Mouse (Mus musculus) forebrain, embryonic 13.5 days (tissue): Measurements from ENCODE around the gene Prox1. TPM values are rescaled to one million over a fixed set of nuclear protein-coding genes. Genes with fewer than 3 reads are reported as not detected.

Experiments
- ATAC-seq: fragments of 200-750 bp; cut with Nextera tagmentation; 2 replicates; pipeline ENCODE4 v1.8.0; 2017
- H3K27ac ChIP-seq: fragments of 300-500 bp; sonication (generic); 2 replicates; pipeline ENCODE4 v1.5.1; 2015; ENCODE audit warnings: inconsistent platforms, mild to moderate bottlenecking, moderate library complexity
- H3K27me3 ChIP-seq: fragments of 300-500 bp; sonication (generic); 2 replicates; pipeline ENCODE4 v1.6.1; 2015; ENCODE audit warnings: mild to moderate bottlenecking, inconsistent platforms
- H3K36me3 ChIP-seq: fragments of 300-500 bp; sonication (generic); 2 replicates; pipeline ENCODE4 v1.6.1; 2015; ENCODE audit warnings: mild to moderate bottlenecking, inconsistent platforms; ENCODE audit not compliant: poor library complexity, severe bottlenecking
- H3K4me1 ChIP-seq: fragments of 300-500 bp; sonication (generic); 2 replicates; pipeline ENCODE4 v1.6.1; 2015; ENCODE audit warnings: inconsistent platforms
- H3K4me2 ChIP-seq: fragments of 300-500 bp; sonication (generic); 2 replicates; pipeline ENCODE4 v1.6.1; 2015; ENCODE audit warnings: inconsistent platforms, mild to moderate bottlenecking, moderate library complexity
- H3K4me3 ChIP-seq: fragments of 300-500 bp; sonication (generic); 2 replicates; pipeline ENCODE4 v1.5.1; 2015; ENCODE audit warnings: mild to moderate bottlenecking, inconsistent platforms
- H3K9ac ChIP-seq: fragments of 300-500 bp; sonication (generic); 2 replicates; pipeline ENCODE4 v1.6.1; 2015; ENCODE audit warnings: mild to moderate bottlenecking, inconsistent platforms
- H3K9me3 ChIP-seq: fragments of 300-500 bp; sonication (generic); replicated peaks from 2 replicates; pipeline ENCODE4 v1.6.1; 2016; ENCODE audit warnings: inconsistent platforms
- WGBS: fragments of 180-500 bp; shearing (Covaris S2); methylation state at CpG from one replicate; pipeline ENCODE4 v1.1.7; 2015; 5-methylcytosine and 5-hydroxymethylcytosine counted together
- polyA plus RNA-seq: library from polyadenylated mRNA; unstranded; fragments of >200 nt; fragmentation: Nextera tagmentation; extraction: Ambion mirVana; gene quantifications from 2 replicates; pipeline ENCODE4 v1.2.1, GENCODE M21; 2015

The Prox1 gene
- polyA plus RNA-seq, 1 experiment from 2014 or later: 10.9 TPM

GRCm38 (mm10) chr1:190172311-190172978 is 1.9 kb upstream of the Prox1 start:
- Histone ChIP-seq H3K27me3 (peaks cover 81% of the 10 kb centered on the region), H3K4me2 (peak overlapping the region; percentile 87), H3K4me3 (peak overlapping the region; percentile 65), H3K4me1 (peaks cover 68% of the 10 kb centered on the region), H3K9me3 (no peaks in the 10 kb centered on the region), H3K9ac (0 out of 2 replicates have a peak overlapping the region, but pooled peaks have one; percentile 43), H3K27ac (no peak overlapping the region), H3K36me3 (no peaks in the 10 kb centered on the region)
- no peak for ATAC-seq
- 1% methylated on average over 32 of the region's 32 CpGs for WGBS

GRCm38 (mm10) chr1:190171750-190172149 is 1.2 kb upstream of the Prox1 start:
- Histone ChIP-seq H3K9me3 (no peaks in the 10 kb centered on the region), H3K4me1 (peaks cover 68% of the 10 kb centered on the region), H3K27me3 (peaks cover 79% of the 10 kb centered on the region), H3K4me2 (peak overlapping the region; percentile 87), H3K36me3 (no peaks in the 10 kb centered on the region), H3K4me3 (peak overlapping the region; percentile 65), H3K9ac (no peak overlapping the region), H3K27ac (no peak overlapping the region)
- WGBS: 0% methylated on average over 12 of the region's 12 CpGs
- no peak for ATAC-seq

GRCm38 (mm10) chr1:190171341-190171740 is 827 bp upstream of the Prox1 start:
- Histone ChIP-seq H3K27ac (no peak overlapping the region), H3K9me3 (no peaks in the 10 kb centered on the region), H3K27me3 (peaks cover 76% of the 10 kb centered on the region), H3K4me1 (peaks cover 68% of the 10 kb centered on the region), H3K36me3 (no peaks in the 10 kb centered on the region), H3K4me3 (peak overlapping the region; percentile 65), H3K9ac (peak overlapping the region; percentile 82; the same call in 1 of the 2 replicates), H3K4me2 (peak overlapping the region; percentile 87)
- no peak for ATAC-seq
- WGBS: 6% methylated on average over 10 of the region's 10 CpGs

GRCm38 (mm10) chr1:190170819-190171216 is 304 bp upstream of the Prox1 start:
- Histone ChIP-seq H3K27ac (peak overlapping the region; percentile 89), H3K4me2 (peak overlapping the region; percentile 87), H3K9me3 (no peaks in the 10 kb centered on the region), H3K9ac (peak overlapping the region; percentile 82), H3K4me1 (peaks cover 68% of the 10 kb centered on the region), H3K36me3 (no peaks in the 10 kb centered on the region), H3K4me3 (peak overlapping the region; percentile 65), H3K27me3 (peaks cover 71% of the 10 kb centered on the region)
- under 1% methylated on average over 21 of the region's 24 CpGs for WGBS
- ATAC-seq: peak; percentile 54

- no peaks in the 10 kb centered on the region for H3K36me3 ChIP-seq
- peaks cover 59% of the 10 kb centered on the region for H3K27me3 ChIP-seq
- peak overlapping the region; percentile 65 for H3K4me3 ChIP-seq
- peak overlapping the region; percentile 87 for H3K4me2 ChIP-seq
- WGBS: 1% methylated on average over 50 of the region's 51 CpGs
- peak overlapping the region; percentile 73 for H3K27ac ChIP-seq
- H3K9ac ChIP-seq: peak overlapping the region; percentile 82
- peaks cover 58% of the 10 kb centered on the region for H3K4me1 ChIP-seq
- H3K9me3 ChIP-seq: no peaks in the 10 kb centered on the region
- peak; percentile 20; the same call in 1 of the 2 replicates for ATAC-seq
Measured at GRCm38 (mm10) chr1:190168761-190169671, 1.5 kb downstream of the Prox1 start.

GRCm38 (mm10) chr1:190168115-190168514 is 2.4 kb downstream of the Prox1 start:
- Histone ChIP-seq H3K27me3 (peaks cover 50% of the 10 kb centered on the region), H3K9me3 (no peaks in the 10 kb centered on the region), H3K36me3 (no peaks in the 10 kb centered on the region), H3K4me3 (peak overlapping the region; percentile 65), H3K4me1 (peaks cover 52% of the 10 kb centered on the region), H3K4me2 (peak overlapping the region; percentile 87), H3K9ac (peak overlapping the region; percentile 82), H3K27ac (no peak overlapping the region)
- WGBS: 2% methylated on average over 4 of the region's 4 CpGs
- ATAC-seq: no peak

GRCm38 (mm10) chr1:190167609-190168008 is 2.9 kb downstream of the Prox1 start:
- H3K27me3 ChIP-seq: peaks cover 45% of the 10 kb centered on the region
- peak overlapping the region; percentile 65 for H3K4me3 ChIP-seq
- H3K9ac ChIP-seq: 0 out of 2 replicates have a peak overlapping the region, but pooled peaks have one; percentile 82
- WGBS: 6% methylated on average over 1 of the region's 1 CpGs
- H3K27ac ChIP-seq: no peak overlapping the region
- no peaks in the 10 kb centered on the region for H3K36me3 ChIP-seq
- peak overlapping the region; percentile 87 for H3K4me2 ChIP-seq
- no peak for ATAC-seq
- peaks cover 47% of the 10 kb centered on the region for H3K4me1 ChIP-seq
- H3K9me3 ChIP-seq: no peaks in the 10 kb centered on the region

- no peak for ATAC-seq
- Histone ChIP-seq H3K27ac (no peak overlapping the region), H3K36me3 (peaks cover 10% of the 10 kb centered on the region), H3K27me3 (peaks cover 39% of the 10 kb centered on the region; the same call in 1 of the 2 replicates), H3K9ac (no peak overlapping the region), H3K4me2 (no peak overlapping the region), H3K4me1 (peaks cover 34% of the 10 kb centered on the region), H3K4me3 (no peak overlapping the region), H3K9me3 (no peaks in the 10 kb centered on the region)
- 20% methylated on average over 4 of the region's 4 CpGs for WGBS
Measured at GRCm38 (mm10) chr1:190165511-190165910, 5.0 kb downstream of the Prox1 start.

GRCm38 (mm10) chr1:190163471-190163870 is 7.0 kb downstream of the Prox1 start:
- H3K27ac ChIP-seq: no peak overlapping the region
- H3K9me3 ChIP-seq: no peaks in the 10 kb centered on the region
- H3K4me3 ChIP-seq: no peak overlapping the region
- no peak overlapping the region for H3K9ac ChIP-seq
- 85% methylated on average over 6 of the region's 6 CpGs for WGBS
- H3K4me2 ChIP-seq: no peak overlapping the region
- peaks cover 31% of the 10 kb centered on the region for H3K4me1 ChIP-seq
- peaks cover 15% of the 10 kb centered on the region for H3K36me3 ChIP-seq
- H3K27me3 ChIP-seq: peaks cover 36% of the 10 kb centered on the region
- ATAC-seq: no peak

- no peak for ATAC-seq
- Histone ChIP-seq H3K27ac (no peak overlapping the region), H3K9me3 (no peaks in the 10 kb centered on the region), H3K4me2 (no peak overlapping the region), H3K4me1 (peaks cover 22% of the 10 kb centered on the region), H3K36me3 (peaks cover 20% of the 10 kb centered on the region), H3K27me3 (peaks cover 27% of the 10 kb centered on the region), H3K9ac (no peak overlapping the region), H3K4me3 (no peak overlapping the region)
- 75% methylated on average over 19 of the region's 19 CpGs for WGBS
Measured at GRCm38 (mm10) chr1:190161708-190162465, 8.6 kb downstream of the Prox1 start.

GRCm38 (mm10) chr1:190161288-190161687 is 9.2 kb downstream of the Prox1 start:
- Histone ChIP-seq H3K4me1 (peaks cover 26% of the 10 kb centered on the region), H3K9me3 (no peaks in the 10 kb centered on the region), H3K36me3 (peaks cover 20% of the 10 kb centered on the region), H3K4me3 (no peak overlapping the region), H3K27me3 (peaks cover 27% of the 10 kb centered on the region), H3K27ac (no peak overlapping the region), H3K9ac (no peak overlapping the region), H3K4me2 (no peak overlapping the region)
- ATAC-seq: no peak
- 89% methylated on average over 18 of the region's 18 CpGs for WGBS
